Mouse (Mus musculus) B cell, adult 67 days (primary cell): Measurements from ENCODE around the gene Ddx49. TPM values are rescaled to one million over a fixed set of nuclear protein-coding genes. Genes with fewer than 3 reads are reported as not detected.

Experiments used
- total RNA-seq, 2 experiments: library from RNA; stranded (reverse); gene quantifications; 4 replicates each; pipeline ENCODE4 v1.2.4; 2023

Gene Ddx49
- 10 to 100 TPM; 57.6 to 88.0 TPM for total RNA-seq

DNA sequence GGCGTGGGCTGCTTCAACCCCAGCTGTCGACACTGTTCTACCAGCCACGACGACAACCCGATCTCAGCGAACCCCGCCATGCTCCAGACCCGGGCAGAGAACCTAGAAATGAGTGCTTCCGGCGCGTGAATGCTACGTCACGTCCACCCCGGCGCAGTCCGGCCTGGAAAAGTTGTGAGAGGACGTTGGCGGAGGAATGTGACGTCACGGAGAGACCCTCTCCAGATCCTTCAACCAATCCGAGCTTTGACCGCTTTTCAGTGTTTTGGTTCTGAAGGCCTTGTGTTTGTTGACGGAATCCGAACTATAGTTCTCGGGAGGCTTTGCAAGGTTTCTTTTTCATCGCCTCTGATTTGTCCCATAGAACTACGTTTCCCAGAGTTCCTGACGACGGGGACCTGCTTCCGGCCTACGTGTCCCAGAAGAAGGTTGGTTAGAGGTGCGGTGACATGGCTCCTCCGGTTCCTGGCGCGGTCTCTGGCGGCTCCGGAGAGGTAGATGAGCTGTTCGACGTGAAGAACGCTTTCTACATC is at the start of gene Ddx49, which contains the start of gene Cope:
Gene Ddx49 (minus strand): TSS at position 132 of the 533 bp plus-strand sequence.
Gene Cope (plus strand): TSS at position 161 of the 533 bp plus-strand sequence.

DNA sequence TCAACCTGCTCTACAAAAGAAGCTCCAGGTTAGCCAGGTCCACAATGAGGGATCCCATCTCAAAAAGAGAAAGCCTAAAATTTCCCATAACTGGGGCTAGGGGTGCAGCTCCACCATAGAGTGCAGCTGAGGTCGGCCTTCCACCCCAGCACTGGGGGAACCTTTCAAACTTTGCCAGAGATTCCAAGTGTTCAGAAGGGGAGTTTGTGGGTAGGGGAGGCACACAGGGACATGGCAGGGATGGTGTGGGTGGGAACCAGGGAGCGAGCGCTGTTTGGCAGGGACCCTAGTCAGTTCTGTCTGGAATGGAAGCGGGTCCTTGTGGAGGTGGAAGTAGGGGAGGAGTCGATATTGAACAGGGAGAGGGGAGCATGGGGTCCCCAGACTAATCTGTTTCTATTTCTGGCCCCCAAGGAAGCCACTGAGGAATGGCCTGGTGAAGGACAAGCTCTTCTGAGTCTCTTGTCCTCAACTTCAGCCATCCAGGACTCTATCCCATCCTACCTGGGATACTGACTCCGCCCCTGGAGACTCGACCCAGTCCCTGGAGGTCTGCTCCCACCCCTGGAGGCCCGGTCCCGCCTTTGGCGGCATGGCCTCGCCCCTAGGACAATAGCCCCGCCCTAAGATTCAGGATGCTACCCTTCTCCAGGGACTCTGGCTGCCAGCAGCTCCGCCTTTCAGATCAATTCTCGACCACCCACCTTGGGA is 27.0 kb upstream of the Ddx49 start, which contains the start of gene Gdf1:
Gene Gdf1 (plus strand): TSS at position 694 of the 711 bp plus-strand sequence.

GRCm38 (mm10) chr8:70315624-70316510 is 13.6 kb upstream of the Ddx49 start, which contains the start of gene Cers1:
Gene Cers1 (plus strand): TSS chr8:70315775.

DNA sequence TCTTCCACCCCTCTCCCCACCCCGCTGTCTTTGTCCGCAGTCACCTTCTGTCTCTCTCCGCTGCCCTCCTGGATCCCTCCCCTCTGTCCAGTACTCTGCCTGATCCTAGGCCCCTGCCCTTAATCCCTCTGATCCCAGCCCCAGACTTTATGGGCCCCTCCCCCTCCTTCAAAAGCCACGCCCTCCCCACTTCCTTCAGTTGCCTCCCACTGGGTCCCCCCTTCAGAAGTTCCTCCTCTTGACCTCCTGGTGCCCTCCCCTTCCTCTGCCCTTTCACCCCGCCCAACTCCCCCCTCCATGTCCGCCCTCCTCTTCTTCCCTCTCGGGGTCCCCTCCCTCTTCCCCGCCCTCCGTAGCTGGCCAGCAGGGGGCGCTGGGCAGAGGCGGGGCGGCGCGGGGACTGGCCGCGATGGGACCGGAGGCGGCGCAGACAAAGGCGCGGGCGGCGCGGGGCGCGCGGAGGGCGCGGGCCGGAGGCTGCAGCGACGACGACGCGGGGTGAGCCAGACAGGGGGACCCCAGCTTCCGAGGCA is 19.6 kb downstream of the Ddx49 start, which contains the start of gene Homer3:
Gene Homer3 (plus strand): TSS at position 225 of the 533 bp plus-strand sequence.

Other genes starting within 250 kb of the Ddx49 start
- gene Tm6sf2, start 229.6 kb downstream of the Ddx49 start, total RNA-seq, result under 1 TPM; 0.38 to 0.80 TPM
- gene Hapln4, start 219.0 kb downstream of the Ddx49 start, total RNA-seq, result not detected
- under 1 TPM in 1 of 2 experiments, not detected in 1; 0.17 TPM for gene Ncan, start 181.6 kb downstream of the Ddx49 start, total RNA-seq
- gene Nr2c2ap, start 171.2 kb downstream of the Ddx49 start, total RNA-seq, result 10 to 100 TPM; 29.9 to 33.8 TPM
- 10 to 100 TPM; 35.2 to 37.1 TPM for gene Rfxank, start 163.3 kb downstream of the Ddx49 start, total RNA-seq
- 10 to 100 TPM; 61.0 to 62.8 TPM for gene Borcs8, start 163.0 kb downstream of the Ddx49 start, total RNA-seq
- 1 to 10 TPM; 2.8 to 3.5 TPM for gene Mef2b, start 162.8 kb downstream of the Ddx49 start, total RNA-seq
- gene Tmem161a, start 130.1 kb downstream of the Ddx49 start, total RNA-seq, result 10 to 100 TPM; 42.8 to 48.4 TPM
- gene Slc25a42, start 90.2 kb downstream of the Ddx49 start, total RNA-seq, result 1 to 10 TPM; 8.1 to 9.4 TPM
- gene Sugp2, start 68.3 kb downstream of the Ddx49 start, total RNA-seq, result 10 to 100 TPM; 95.5 to 95.6 TPM
- gene Armc6, start 68.0 kb downstream of the Ddx49 start, total RNA-seq, result 10 to 100 TPM; 11.3 to 15.3 TPM
- 10 to 100 TPM in 1 of 2 experiments, 1 to 10 TPM in 1; 9.6 to 13.6 TPM for gene Homer3, start 19.7 kb downstream of the Ddx49 start, total RNA-seq
- gene Cope, start within 50 bp of the Ddx49 start, total RNA-seq, result 100 to 1,000 TPM; 101 to 134 TPM
- not detected for gene Cers1, start 13.3 kb upstream of the Ddx49 start, total RNA-seq
- gene Gdf1, start 27.3 kb upstream of the Ddx49 start, total RNA-seq, result not detected
- gene Upf1, start 50.8 kb upstream of the Ddx49 start, total RNA-seq, result 10 to 100 TPM; 71.0 to 78.4 TPM
- not detected for gene Comp, start 71.1 kb upstream of the Ddx49 start, total RNA-seq
- gene Crtc1, start 137.1 kb upstream of the Ddx49 start, total RNA-seq, result 10 to 100 TPM; 22.2 to 22.4 TPM
- 10 to 100 TPM in 1 of 2 experiments, 1 to 10 TPM in 1; 8.7 to 11.8 TPM for gene Klhl26, start 174.5 kb upstream of the Ddx49 start, total RNA-seq
- gene Tmem59l, start 184.9 kb upstream of the Ddx49 start, total RNA-seq, result not detected
- under 1 TPM in 1 of 2 experiments, not detected in 1; 0.44 TPM for gene Crlf1, start 190.7 kb upstream of the Ddx49 start, total RNA-seq
- 10 to 100 TPM; 37.6 to 48.4 TPM for gene Rex1bd, start 204.3 kb upstream of the Ddx49 start, total RNA-seq
- 1,000 to 10,000 TPM; 2,722 to 2,902 TPM for gene Uba52, start 208.3 kb upstream of the Ddx49 start, total RNA-seq
- 100 to 1,000 TPM; 269 TPM for gene Fkbp8, start 225.2 kb upstream of the Ddx49 start, total RNA-seq
- gene Kxd1, start 225.5 kb upstream of the Ddx49 start, total RNA-seq, result 10 to 100 TPM; 60.6 to 70.4 TPM
- gene Ell, start 237.0 kb upstream of the Ddx49 start, total RNA-seq, result 10 to 100 TPM; 28.8 to 33.6 TPM